Mouse (Mus musculus) megakaryocyte, adult 5-6 weeks (primary cell): ENCODE results near the gene Serinc1. TPM values are rescaled to one million over a fixed set of nuclear protein-coding genes. Genes with fewer than 3 reads are reported as not detected.

Experiments
- ATAC-seq: 2 replicates; pipeline ENCODE4 v1.8.0; 2016; ENCODE audit warnings: mild to moderate bottlenecking, inconsistent platforms; ENCODE audit not compliant: poor library complexity, severe bottlenecking
- total RNA-seq, 2 experiments: library from RNA; stranded (forward) in 1 of 2; stranded (reverse) in 1 of 2; fragments of 153-499, 151-499 nt in 1 of 2; fragments of 221-1000, 200-1000 nt in 1 of 2; gene quantifications; 2 replicates each; pipeline versions ENCODE4 v1.2.3 to v1.2.4; 2015 to 2017

Gene Serinc1
- total RNA-seq, 2 experiments from 2014 or later, result 108 to 129 TPM

- ATAC-seq, result peak; percentile 97
These were observed 46.3 kb downstream of the Serinc1 start, which contains the start of gene Hsf2 for GRCm38 (mm10) chr10:57485908-57486541. Gene Hsf2 (plus strand): TSS chr10:57486385.

- no peak for ATAC-seq
These were observed 47.6 kb downstream of the Serinc1 start for GRCm38 (mm10) chr10:57484741-57485140.

GRCm38 (mm10) chr10:57481717-57482116 is 50.6 kb downstream of the Serinc1 start:
- ATAC-seq, result no peak

- no peak for ATAC-seq
These were observed 55.0 kb downstream of the Serinc1 start for GRCm38 (mm10) chr10:57477121-57477843.

Other genes with a start within 250 kb of the Serinc1 start
- gene Hsf2, start 46.1 kb downstream of the Serinc1 start, total RNA-seq (2015), result 23.1 and 25.7 TPM in 2 replicates
- 36.6 and 41.8 TPM in 2 replicates for gene Hsf2, start 46.1 kb downstream of the Serinc1 start, total RNA-seq (2017)
- 30.4 and 36.0 TPM in 2 replicates for gene Pkib, start 99.5 kb upstream of the Serinc1 start, total RNA-seq (2015)
- gene Pkib, start 99.5 kb upstream of the Serinc1 start, total RNA-seq (2017), result 18.0 and 21.8 TPM in 2 replicates